Mouse (Mus musculus) kidney, postnatal 4 days (tissue): ENCODE data around the gene Arhgap19.

ENCODE experiments used
- DNase-seq, 2 experiments: peaks; one replicate each; pipeline ENCODE4 v3.0.0; 2021; ENCODE audit warnings: mixed read lengths in 2 of 2

Gene Arhgap19

DNA sequence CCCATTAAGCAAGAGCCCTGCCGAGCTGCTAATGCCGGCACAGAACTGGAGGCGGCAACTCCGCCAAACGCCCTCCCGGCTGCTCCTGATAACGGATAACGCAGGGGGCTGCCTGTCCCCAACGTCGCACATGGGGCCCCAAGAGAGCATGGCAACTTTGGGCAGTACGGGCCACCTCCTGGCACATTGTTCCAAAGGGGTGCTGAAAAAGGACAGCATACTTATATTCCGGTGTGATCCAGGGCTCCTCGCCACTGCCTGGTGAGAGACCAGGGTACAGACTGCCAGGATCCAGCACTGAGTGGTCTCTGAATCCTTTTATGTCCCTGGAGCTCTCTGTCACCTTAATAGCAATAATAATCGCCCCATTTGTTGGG lies 63.4 kb downstream of the Arhgap19 start:
- no peak for DNase-seq

DNA sequence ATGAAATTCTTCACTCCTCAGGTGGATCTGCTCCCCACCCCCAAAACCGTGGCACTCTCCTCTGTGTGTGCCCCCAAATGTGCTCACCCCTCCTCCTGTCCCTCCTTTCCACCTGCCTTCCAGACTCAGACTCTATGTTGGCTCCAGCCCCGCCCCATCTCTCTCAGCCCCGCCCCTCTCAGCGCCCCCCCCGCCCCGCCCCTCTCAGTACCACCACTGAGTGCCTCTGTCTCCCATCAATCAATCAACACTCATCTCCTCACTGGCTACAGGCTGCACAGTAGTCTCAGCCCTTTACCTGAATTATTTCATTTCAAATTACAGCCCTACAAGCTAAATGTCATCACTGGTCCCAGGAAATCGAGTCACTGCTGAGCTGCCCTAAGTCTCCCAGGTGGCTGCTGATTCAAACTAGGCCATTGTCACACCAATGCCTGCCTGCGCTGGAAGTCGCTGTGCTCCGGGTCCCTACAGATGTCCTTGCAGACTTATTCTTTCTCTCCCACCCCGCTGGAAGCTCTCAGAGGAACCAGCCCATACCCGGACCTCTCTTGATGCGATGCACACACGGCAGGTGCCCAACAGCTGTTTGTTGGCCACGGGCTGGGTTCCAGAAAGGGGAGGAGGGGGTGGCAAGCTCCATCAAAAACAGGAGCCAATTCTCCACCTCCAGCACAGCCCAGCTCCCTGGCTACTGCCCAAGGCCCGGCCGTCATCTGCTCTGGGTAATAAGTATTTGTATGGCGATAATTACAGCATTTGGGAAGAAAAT lies 64.0 kb downstream of the Arhgap19 start:
- DNase-seq: peak; percentile 13 to 24

DNA sequence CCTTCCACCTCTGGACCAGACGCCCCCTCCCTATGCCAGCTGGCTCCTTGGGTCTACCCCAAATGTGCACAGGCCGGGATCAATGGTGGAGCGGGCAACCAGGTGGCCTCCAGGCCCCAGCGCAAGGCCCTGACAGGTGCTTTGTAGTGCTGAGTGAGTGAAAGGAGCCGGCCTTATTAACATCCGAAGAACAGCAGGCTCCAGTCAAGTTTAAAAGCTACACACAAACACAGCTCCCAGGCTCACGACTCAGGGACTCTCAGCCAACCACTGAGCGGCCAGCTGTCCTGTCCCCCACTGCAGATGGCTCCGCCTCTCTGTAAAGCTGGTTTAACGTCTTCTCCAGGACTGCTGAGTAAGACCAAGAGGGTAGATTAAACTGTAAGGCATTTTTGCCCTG lies 67.2 kb downstream of the Arhgap19 start:
- DNase-seq: peak; percentile 34 to 58

GRCm38 (mm10) chr19:41725491-41725890 lies 76.4 kb downstream of the Arhgap19 start:
- no peak for DNase-seq

- peak; percentile 29 to 36 for DNase-seq
Observed at GRCm38 (mm10) chr19:41724831-41725470, 76.9 kb downstream of the Arhgap19 start.

DNA sequence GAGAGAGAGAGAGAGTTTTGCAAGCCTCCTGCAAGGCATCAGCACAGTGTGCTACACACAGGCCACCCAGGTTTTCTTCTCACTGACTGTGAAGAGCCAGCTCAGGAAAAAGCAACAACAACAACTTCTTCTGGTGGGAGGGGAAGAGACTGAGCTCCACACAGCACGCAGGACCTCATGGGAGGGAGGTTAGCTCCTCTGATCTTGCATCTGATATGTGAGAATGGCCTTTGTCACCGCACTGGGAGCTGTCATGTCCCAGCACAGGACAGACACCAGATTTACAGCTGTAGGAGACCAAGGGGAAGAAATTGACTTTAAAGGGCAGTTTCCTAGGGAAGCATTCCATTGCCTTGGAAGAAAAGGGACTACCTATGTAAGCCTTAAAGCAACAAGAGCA lies 78.5 kb downstream of the Arhgap19 start:
- no peak for DNase-seq

DNA sequence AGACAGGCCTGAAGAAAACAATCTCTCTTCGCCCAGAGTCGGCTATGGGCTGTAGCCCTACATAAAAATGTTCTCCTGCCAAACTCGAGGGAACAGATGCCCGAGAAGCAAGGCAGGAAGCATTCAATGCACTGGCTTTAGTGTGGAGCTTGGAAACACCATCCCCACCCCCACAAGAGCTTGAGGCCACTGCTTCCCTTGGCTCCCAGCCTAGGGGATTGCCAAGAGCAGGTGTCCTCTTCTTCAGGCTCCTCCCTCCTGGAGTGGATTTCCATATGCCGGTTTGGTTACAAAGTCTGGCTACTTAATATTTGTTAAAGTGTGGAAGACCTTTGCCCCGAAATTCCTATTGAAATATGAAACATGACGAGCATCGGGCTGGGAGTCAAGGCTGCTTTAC lies 82.4 kb downstream of the Arhgap19 start:
- no peak for DNase-seq
